Mouse (Mus musculus): Measurements from ENCODE around the gene Bbof1. TPM values are rescaled to one million over a fixed set of nuclear protein-coding genes. Genes with fewer than 3 reads are reported as not detected.

Bbof1 gene
- polyA plus RNA-seq, 1 experiment from 2014 or later: 2.8 TPM

- Histone ChIP-seq H3K4me1 (ENCODE audit: insufficient read depth, low read depth, low read length) (no peaks in the 10 kb centered on the region), H3K4me3 (ENCODE audit: low read depth, low read length) (no peak overlapping the region), H3K9ac (replicated peaks; ENCODE audit: low read depth) (no peak overlapping the region), H3K4me2 (replicated peaks; ENCODE audit: low read depth, low read length) (no peak overlapping the region), H3K27ac (ENCODE audit: low read length) (no peak overlapping the region), H3K9me3 (ENCODE audit: low read length) (no peaks in the 10 kb centered on the region), H3K27me3 (replicated peaks; ENCODE audit: insufficient read depth, low read length) (no peaks in the 10 kb centered on the region), H3K36me3 (ENCODE audit: insufficient read depth, low read length) (no peaks in the 10 kb centered on the region)
- DNase-seq (ENCODE audit: low spot score): no peak
- no peak; the same call in 1 of the 2 replicates for ATAC-seq
- 81% methylated on average over 8 of the region's 8 CpGs for WGBS
- TF ChIP-seq CTCF (IDR thresholded peaks at IDR 0.05) (no peak), EP300 (IDR thresholded peaks at IDR 0.05) (no peak)
Observed at GRCm38 (mm10) chr12:84388097-84388496, 20.8 kb upstream of the Bbof1 start.

GRCm38 (mm10) chr12:84388774-84389400 is 20.0 kb upstream of the Bbof1 start:
- Histone ChIP-seq H3K36me3 (ENCODE audit: insufficient read depth, low read length) (no peaks in the 10 kb centered on the region), H3K9me3 (ENCODE audit: low read length) (no peaks in the 10 kb centered on the region), H3K9ac (replicated peaks; ENCODE audit: low read depth) (no peak overlapping the region), H3K4me2 (replicated peaks; ENCODE audit: low read depth, low read length) (peak overlapping the region; percentile 21; the same call in 1 of the 2 replicates), H3K27me3 (replicated peaks; ENCODE audit: insufficient read depth, low read length) (no peaks in the 10 kb centered on the region), H3K27ac (ENCODE audit: low read length) (no peak overlapping the region), H3K4me3 (ENCODE audit: low read depth, low read length) (no peak overlapping the region), H3K4me1 (ENCODE audit: insufficient read depth, low read depth, low read length) (no peaks in the 10 kb centered on the region)
- ATAC-seq (no peak), DNase-seq (ENCODE audit: low spot score) (peak; percentile 42)
- no peak for TF ChIP-seq EP300 (IDR thresholded peaks at IDR 0.05)
- TF ChIP-seq CTCF (IDR thresholded peaks at IDR 0.05): no peak
- 47% methylated on average over 14 of the region's 14 CpGs for WGBS

DNA sequence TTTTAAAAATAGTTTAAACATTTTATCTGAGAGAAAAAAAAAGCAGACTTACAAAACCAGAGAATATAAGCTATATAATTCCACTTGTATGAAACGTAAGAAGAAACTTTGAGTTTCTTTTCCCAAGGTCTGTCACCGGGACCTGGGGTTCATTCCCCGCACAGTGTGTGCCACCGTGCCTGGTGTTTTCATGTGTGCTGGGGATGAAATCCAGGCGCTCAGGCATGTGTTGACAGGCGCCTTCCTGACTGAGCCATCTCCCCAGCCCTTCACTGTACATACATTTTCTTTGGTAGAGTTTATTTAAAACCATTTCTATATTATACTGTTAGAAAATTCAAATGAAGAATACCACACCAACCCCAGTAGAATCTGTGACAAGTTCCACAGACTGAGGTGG is 18.5 kb upstream of the Bbof1 start:
- TF ChIP-seq EP300 (IDR thresholded peaks at IDR 0.05) (no peak), CTCF (IDR thresholded peaks at IDR 0.05) (no peak)
- no peak for ATAC-seq

DNA sequence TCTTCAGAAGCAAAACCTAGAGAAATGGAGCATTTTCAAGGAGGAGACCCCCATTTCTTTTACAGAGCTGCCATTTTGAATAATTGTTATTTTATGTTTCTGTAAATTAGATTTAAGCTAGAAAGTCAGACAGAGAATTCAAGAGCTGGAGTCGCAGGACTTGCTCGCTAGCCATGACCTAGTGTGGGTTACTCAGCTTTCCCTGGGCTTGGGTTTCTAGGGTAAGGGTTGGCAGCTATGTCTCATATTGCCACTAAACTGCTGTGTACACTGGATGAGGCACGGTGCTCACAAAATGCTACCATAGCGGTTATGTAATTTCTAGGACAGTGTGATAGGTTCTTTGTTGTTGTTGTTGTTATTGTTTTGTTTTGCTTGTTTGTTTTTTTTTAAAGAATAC is 16.2 kb upstream of the Bbof1 start:
- TF ChIP-seq EP300 (IDR thresholded peaks at IDR 0.05) (no peak), CTCF (IDR thresholded peaks at IDR 0.05) (no peak)
- no peaks in the 10 kb centered on the region for H3K9me3 ChIP-seq (ENCODE audit: low read length)
- H3K4me1 ChIP-seq (ENCODE audit: insufficient read depth, low read depth, low read length): no peaks in the 10 kb centered on the region
- ATAC-seq: no peak
- no peak overlapping the region for H3K4me2 ChIP-seq (replicated peaks; ENCODE audit: low read depth, low read length)
- WGBS: 95% methylated on average over 4 of the region's 4 CpGs
- H3K27ac ChIP-seq (ENCODE audit: low read length): no peak overlapping the region
- 0 out of 2 replicates have a peak, but pooled peaks cover 3% of the 10 kb centered on the region for H3K36me3 ChIP-seq (ENCODE audit: insufficient read depth, low read length)
- H3K9ac ChIP-seq (replicated peaks; ENCODE audit: low read depth): no peak overlapping the region
- no peak for DNase-seq (ENCODE audit: low spot score)
- no peak overlapping the region for H3K4me3 ChIP-seq (ENCODE audit: low read depth, low read length)
- no peaks in the 10 kb centered on the region for H3K27me3 ChIP-seq (replicated peaks; ENCODE audit: insufficient read depth, low read length)

More for the DNA sequence above, 18.5 kb upstream of the Bbof1 start:
- no peak for DNase-seq (ENCODE audit: low spot score)
- Histone ChIP-seq H3K27me3 (replicated peaks; ENCODE audit: insufficient read depth, low read length) (no peaks in the 10 kb centered on the region), H3K9ac (replicated peaks; ENCODE audit: low read depth) (no peak overlapping the region), H3K4me3 (ENCODE audit: low read depth, low read length) (no peak overlapping the region), H3K27ac (ENCODE audit: low read length) (no peak overlapping the region), H3K36me3 (ENCODE audit: insufficient read depth, low read length) (no peaks in the 10 kb centered on the region), H3K4me2 (replicated peaks; ENCODE audit: low read depth, low read length) (no peak overlapping the region), H3K4me1 (ENCODE audit: insufficient read depth, low read depth, low read length) (no peaks in the 10 kb centered on the region), H3K9me3 (ENCODE audit: low read length) (no peaks in the 10 kb centered on the region)
- whole genome bisulfite sequencing: 82% methylated on average over 6 of the region's 6 CpGs

DNA sequence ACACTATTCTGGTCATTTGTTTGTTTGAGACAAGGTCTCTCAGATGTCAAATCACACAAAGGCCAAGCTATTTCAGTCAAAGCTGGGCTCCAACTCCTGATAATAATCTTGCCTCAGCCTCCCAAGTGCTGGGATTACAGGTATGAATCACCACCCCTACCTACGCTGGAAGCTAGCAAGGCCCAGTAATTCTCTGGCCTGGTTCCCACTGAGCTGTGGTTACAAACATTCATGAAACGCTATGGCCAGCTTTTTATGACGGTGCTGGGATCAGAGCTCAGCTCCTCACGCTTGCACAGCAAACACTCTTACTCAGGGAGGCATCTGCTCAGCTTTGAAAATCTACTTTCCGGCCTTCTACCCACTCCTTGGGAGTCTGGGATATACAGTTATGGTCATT is 15.0 kb upstream of the Bbof1 start:
- no peaks in the 10 kb centered on the region for H3K9me3 ChIP-seq (ENCODE audit: low read length)
- ATAC-seq: no peak
- H3K4me3 ChIP-seq (ENCODE audit: low read depth, low read length): no peak overlapping the region
- no peak overlapping the region for H3K9ac ChIP-seq (replicated peaks; ENCODE audit: low read depth)
- H3K4me1 ChIP-seq (ENCODE audit: insufficient read depth, low read depth, low read length): no peaks in the 10 kb centered on the region
- H3K36me3 ChIP-seq (ENCODE audit: insufficient read depth, low read length): 0 out of 2 replicates have a peak, but pooled peaks cover 3% of the 10 kb centered on the region
- no peak overlapping the region for H3K4me2 ChIP-seq (replicated peaks; ENCODE audit: low read depth, low read length)
- WGBS: 87% methylated on average over 5 of the region's 5 CpGs
- no peak overlapping the region for H3K27ac ChIP-seq (ENCODE audit: low read length)
- H3K27me3 ChIP-seq (replicated peaks; ENCODE audit: insufficient read depth, low read length): no peaks in the 10 kb centered on the region
- no peak for DNase-seq (ENCODE audit: low spot score)
- TF ChIP-seq CTCF (IDR thresholded peaks at IDR 0.05): no peak
- no peak for TF ChIP-seq EP300 (IDR thresholded peaks at IDR 0.05)

- Histone ChIP-seq H3K36me3 (ENCODE audit: insufficient read depth, low read length) (0 out of 2 replicates have a peak, but pooled peaks cover 3% of the 10 kb centered on the region), H3K9me3 (ENCODE audit: low read length) (no peaks in the 10 kb centered on the region), H3K4me1 (ENCODE audit: insufficient read depth, low read depth, low read length) (no peaks in the 10 kb centered on the region), H3K9ac (replicated peaks; ENCODE audit: low read depth) (no peak overlapping the region), H3K27ac (ENCODE audit: low read length) (no peak overlapping the region), H3K4me2 (replicated peaks; ENCODE audit: low read depth, low read length) (no peak overlapping the region), H3K4me3 (ENCODE audit: low read depth, low read length) (no peak overlapping the region), H3K27me3 (replicated peaks; ENCODE audit: insufficient read depth, low read length) (no peaks in the 10 kb centered on the region)
- WGBS: 82% methylated on average over 14 of the region's 14 CpGs
- ATAC-seq: no peak
- TF ChIP-seq EP300 (IDR thresholded peaks at IDR 0.05): no peak
- TF ChIP-seq CTCF (IDR thresholded peaks at IDR 0.05): no peak
- no peak for DNase-seq (ENCODE audit: low spot score)
Observed at GRCm38 (mm10) chr12:84396947-84397679, 11.8 kb upstream of the Bbof1 start.

Measured in lung, postnatal 0 days (tissue).